Mouse (Mus musculus) small intestine, adult 2 months (tissue): ENCODE measurements around the gene Gm34653.
A peak's percentile ranks its signal among the peaks of the same experiment; 100 is the strongest.

Experiments used
- CTCF ChIP-seq: fragments of 200-500 bp; IDR thresholded peaks from 2 replicates; pipeline ENCODE4 v1.5.1; 2012; ENCODE audit warnings: low read depth, mild to moderate bottlenecking, control low read depth, inconsistent platforms, low read length, moderate library complexity, mixed read lengths; ENCODE audit not compliant: insufficient replicate concordance, insufficient read length; ENCODE audit errors: extremely low read depth
- POLR2A ChIP-seq: fragments of 200-500 bp; IDR thresholded peaks from 2 replicates; pipeline ENCODE4 v1.6.1; 2012; ENCODE audit warnings: low read depth, mild to moderate bottlenecking, control low read depth, inconsistent platforms, low read length, moderate library complexity

DNA sequence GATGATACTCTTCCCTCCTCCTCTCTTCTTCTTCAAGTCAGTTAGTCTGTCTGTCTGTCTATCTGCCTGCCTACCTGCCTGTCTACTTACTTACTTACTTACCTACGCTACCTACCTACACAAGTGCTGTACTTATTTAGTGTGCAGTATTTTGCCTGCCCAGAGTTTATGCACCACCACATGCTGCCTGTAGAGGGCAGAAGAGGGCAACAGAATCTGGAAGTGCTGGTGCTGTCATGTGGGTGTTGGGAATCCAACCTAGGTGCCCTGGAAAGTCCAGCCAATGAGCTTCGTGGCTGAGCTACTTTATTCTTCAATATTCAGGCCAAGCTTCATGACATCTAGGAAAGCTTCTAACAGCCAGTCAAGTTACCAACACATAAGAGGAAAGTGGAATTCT, 48.7 kb upstream of the Gm34653 start:
- no peak for TF ChIP-seq POLR2A
- TF ChIP-seq CTCF: peak; percentile 76; the same call in 1 of the 2 replicates
